Mouse (Mus musculus) cortical plate, adult 2 months (tissue): ENCODE measurements at regions not wholly inside any gene's neighbourhood (a gene's known extent, or its start where the extent isn't known, plus 50 kb on each side); places are given as distances from the start of the nearest gene placed in this dataset.

Source experiments
- CTCF ChIP-seq: fragments of 200-500 bp; IDR thresholded peaks from 2 replicates; pipeline ENCODE4 v1.5.1; 2011; ENCODE audit warnings: mild to moderate bottlenecking, control low read depth, low read length; ENCODE audit not compliant: insufficient read depth; ENCODE audit errors: extremely low read depth
- POLR2A ChIP-seq: fragments of 200-500 bp; IDR thresholded peaks from 2 replicates; pipeline ENCODE4 v1.6.1; 2011; ENCODE audit warnings: mild to moderate bottlenecking, low read length, control low read depth; ENCODE audit not compliant: insufficient read depth; ENCODE audit errors: extremely low read depth

- TF ChIP-seq CTCF (no peak), POLR2A (no peak)
Observed at GRCm38 (mm10) chr3:52529136-52529535, 261.0 kb downstream of the Foxo1 start.
